Mouse (Mus musculus): ENCODE results near the gene Ceacam19. TPM values are rescaled to one million over a fixed set of nuclear protein-coding genes. Genes with fewer than 3 reads are reported as not detected.
A peak's percentile ranks its signal among the peaks of the same experiment; 100 is the strongest.

Gene Ceacam19
- polyA plus RNA-seq, 1 experiment = not detected

DNA sequence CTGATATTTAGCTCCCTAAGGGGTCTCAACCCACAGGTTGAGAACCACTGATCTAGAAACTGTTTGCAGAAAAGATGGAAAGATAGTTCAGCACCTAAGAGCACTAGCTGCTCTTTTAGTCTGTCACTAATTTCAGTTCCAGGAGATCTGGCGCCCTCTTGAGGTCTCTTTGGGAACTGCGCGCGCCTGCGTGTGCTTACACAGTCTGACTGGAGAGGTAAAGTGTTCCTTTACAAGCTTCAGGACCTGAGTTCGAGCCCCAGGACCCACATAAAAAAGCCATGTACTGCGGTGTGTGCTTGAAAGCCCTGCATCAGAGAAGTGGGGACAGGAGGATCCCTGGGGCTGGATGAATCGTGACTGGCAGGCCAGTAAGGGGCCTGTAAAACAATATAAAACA lies 2.1 kb upstream of the Ceacam19 start:
- peak in 1 of 2 experiments; percentile 34 for DNase-seq (ENCODE audit: extremely low spot score in 1 of 2, low spot score in 1 of 2)

DNA sequence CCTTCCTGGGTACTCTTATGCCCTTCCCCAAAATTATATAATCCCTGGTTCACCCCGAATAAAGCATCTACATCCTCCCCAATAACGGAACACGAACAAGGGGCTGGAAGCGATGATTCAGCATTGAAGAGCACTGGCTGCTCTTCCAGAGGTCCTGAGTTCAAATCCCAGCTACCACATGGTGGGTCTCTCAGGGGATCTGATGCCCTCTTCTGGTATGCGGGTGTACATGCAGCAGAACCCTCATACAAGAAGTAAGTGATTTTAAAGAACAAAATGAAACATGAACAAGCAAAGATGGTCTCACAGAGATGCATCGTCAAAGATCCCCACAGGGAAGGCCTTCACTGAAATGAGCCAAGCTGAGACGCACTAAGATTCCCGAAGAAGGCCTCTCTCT lies 7.0 kb downstream of the Ceacam19 start:
- DNase-seq (ENCODE audit: extremely low spot score in 1 of 2, low spot score in 1 of 2) = no peak

DNA sequence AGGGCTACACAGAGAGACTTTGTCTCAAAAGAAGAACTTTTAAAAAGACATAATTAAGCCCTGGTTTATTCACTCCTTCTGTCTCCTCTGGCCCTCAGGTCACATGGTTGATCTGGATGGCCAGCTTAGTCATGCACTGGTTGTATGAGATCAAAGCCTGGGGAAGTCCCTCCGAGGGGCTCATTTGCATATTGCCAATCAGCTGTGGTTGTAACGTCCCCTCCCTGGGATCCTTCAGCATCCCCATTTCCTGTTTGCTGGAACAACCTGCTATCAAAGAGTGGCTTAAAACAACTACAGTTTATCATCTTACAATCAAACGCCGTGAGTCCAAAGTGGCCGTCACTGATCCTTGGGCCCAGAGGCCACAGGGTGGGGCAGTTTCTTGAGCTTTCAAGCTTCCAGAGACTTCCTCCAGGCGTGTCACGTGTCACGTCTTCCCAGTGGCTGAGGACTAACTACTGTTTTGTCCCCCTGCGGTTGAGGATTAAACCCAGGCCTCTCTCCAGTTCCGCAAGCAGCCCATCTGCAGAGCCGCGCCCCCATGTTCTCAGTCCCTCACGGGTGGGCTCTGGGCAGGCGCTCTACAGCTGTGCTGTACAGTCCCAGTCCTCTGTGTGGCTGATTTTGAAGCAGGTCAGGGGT lies 10.9 kb downstream of the Ceacam19 start:
- no peak for DNase-seq (ENCODE audit: extremely low spot score in 1 of 2, low spot score in 1 of 2)

DNA sequence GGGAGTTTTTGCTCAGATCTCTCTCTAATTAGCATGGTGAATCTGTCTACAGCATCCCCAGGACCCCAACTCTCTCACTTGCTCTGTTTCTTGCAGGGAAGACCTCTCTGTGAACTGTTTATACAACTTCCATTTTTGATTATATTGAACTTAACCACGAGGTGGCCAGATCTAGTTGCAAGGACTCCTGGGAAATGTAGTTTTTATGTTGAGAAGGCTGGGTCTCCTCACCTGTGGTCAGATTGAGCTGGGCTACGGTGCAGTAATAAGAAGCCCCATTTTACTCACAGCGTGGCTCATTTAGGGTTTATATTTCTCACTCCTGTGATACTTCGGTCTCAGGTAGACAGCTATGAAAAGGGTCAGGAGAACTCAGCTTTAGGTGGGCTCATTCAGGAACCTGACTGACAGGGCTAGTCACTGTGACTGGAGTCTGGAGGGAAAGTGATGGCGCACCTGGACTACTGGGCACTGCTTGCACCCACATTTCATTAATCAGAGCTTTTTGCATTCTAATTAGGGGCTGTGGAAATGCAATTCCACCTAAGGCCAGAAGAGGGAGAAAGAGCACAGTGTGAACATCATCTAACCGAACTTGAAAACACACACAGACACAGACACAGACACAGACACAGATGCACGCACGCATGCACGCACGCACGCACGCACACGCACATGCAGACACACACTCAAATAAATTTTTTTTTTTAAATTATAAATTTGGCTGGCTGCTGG lies 11.7 kb downstream of the Ceacam19 start:
- peak in 1 of 2 experiments; percentile 78 for DNase-seq (ENCODE audit: extremely low spot score in 1 of 2, low spot score in 1 of 2)

DNA sequence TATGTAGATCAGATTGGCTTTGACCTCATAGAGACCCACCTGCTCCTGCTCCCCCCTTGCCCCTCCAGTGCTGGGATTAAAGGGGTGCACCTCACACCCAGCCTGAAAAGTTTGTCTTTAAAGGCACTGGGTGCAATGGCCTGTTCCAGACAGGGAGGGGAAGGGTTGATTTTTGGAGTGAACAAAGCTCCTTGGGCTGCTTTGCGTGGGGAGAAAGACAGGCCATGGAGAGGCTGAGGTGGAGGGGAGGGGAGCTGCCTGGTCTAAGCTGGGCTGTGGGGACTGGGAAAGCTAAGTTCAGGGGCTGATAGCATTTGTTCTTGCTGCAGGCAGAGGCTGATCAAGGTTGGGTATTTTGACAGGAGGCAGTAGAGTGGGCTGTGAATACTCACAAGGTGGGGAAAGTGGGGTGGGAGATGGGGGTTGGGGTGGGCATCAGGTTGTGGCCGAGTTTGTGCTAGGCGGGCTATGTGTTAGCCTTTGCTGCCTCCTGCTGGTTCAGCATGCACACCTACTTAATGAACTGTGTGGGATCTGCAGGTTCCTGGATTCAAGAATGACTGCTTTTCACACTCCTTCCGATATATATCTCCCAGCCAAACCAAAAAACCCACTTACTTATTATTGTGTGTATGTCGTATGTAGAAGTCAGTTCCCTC lies 15.7 kb downstream of the Ceacam19 start:
- DNase-seq (ENCODE audit: extremely low spot score in 1 of 2, low spot score in 1 of 2) = no peak

DNA sequence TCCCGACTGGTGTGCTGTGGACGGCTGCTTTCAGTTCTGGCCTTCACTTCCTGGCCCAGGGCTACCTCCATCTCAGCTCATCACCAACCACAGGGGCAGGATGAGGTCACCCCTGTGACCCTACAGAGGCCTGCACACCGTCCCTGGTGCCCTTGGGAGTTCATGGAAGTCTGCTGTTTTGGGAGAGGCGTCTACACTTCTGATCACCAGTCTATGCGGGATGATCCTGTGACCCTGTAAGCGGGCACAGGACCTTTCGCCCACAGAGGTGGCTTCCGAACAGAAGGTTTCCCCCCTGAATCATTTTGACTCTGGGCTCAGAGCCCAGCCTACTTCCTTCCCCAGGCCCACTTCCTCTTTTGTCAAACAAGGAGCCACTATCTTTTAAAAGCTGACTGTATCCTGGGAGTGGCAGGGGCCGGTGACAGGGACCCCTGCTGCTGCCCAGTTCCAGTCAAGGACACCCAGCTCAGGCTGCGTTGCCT lies 16.6 kb downstream of the Ceacam19 start:
- no peak for DNase-seq (ENCODE audit: extremely low spot score in 1 of 2, low spot score in 1 of 2)

DNA sequence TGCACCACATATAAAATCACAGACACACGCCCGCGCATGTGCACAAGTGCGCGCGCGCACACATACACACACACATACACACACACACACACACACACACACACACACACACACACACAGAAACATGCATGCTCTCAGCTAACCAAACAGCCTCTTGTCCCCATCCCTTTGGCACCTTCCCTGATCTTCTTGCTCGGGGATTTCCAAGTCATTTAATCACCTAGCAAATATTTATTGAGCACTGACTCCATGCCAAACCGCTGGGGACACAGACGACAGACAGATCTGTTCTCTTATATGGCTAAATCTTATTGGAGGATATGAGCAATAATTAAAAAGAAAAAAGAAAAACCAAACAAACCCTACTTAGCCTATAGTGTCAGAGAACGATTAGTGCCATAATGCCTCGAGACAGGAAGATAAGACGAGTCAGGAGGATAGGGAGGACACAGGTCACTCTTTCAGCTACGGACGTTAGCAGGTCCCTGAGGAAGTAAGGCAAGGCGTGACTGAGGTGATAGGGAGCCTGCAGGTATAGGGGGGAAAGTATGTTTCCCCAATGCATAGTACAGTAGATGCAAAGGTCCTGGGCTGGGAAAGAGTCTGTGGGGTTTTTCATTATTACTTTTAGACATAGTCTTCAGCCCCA lies 19.9 kb downstream of the Ceacam19 start:
- DNase-seq (ENCODE audit: extremely low spot score in 1 of 2, low spot score in 1 of 2) = no peak

DNA sequence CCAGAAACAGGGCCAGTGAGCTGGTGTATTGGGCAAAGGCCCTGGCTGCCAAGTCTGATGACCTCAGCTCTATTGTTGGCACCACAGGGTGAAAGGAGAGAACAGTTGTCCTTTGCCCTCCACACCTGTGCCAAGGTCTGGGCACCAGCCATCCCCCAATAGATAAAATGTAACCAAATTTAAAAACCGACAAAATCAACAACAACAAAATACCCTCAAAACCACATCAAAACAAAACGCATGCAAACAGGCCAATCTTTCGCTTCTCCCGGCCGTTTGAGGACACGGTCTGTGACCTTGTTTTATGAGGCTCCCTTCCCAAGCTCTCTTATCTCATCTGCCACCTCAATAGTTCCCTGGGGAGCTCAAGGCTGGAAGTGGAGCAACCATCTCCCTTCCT lies 21.3 kb downstream of the Ceacam19 start:
- DNase-seq (ENCODE audit: extremely low spot score in 1 of 2, low spot score in 1 of 2) = no peak

DNA sequence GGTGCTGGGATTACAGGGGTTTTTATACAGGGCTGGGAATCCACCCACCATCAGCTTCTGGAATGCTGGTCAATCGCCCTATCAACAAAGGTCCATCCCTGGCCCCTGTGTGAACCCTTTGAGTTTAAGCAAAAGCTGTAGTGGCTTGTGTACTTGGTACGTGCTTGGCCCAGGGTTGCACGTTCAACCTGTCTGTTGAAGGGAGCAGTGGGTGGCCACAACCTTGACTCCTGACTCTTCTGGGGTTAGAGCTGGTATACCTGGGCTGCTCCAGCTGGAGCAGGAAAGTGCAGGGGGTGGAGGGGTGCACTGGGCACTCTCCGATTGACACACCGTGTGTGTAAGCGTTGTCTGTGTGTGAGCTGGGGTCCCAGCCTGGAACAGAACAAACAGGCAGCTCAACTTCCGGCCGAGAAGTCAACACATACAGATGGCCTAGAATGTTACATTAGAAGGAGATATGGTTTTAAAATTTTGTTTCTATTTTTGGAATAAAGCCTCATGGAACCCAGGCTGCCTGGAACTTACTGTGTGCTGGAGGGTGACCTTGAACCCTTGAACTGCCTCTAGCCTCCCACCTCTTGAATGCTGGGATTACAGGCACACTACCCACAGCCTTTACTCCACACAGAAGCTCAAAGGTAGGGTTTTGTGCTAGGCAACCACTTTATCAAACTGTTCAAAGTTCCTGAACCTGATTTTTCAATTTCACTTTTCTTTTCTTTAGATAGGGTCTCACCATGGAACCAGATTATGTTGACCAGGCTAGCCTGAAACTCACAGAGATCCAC lies 22.3 kb downstream of the Ceacam19 start:
- no peak for DNase-seq (ENCODE audit: extremely low spot score in 1 of 2, low spot score in 1 of 2)

DNA sequence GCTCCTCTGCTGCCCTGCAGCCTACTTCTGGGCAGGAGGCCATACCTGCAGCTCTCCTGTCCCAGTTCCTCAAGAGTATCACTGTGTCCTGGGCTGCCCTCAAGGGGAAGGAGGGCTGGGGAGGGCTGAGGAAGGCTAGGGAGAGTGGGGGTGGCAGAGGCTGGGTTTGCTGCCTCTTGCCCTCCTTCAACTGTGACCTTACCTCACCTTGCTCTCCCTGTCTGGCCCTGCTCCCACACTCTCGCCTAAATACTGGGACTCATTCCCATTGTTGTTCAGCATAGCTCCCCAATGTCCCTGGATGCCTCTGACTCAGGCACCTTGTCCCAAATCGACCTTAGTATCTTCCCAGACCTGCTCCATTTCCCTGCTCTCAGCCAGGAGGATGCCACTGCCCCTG lies 23.5 kb downstream of the Ceacam19 start:
- no peak for DNase-seq (ENCODE audit: extremely low spot score in 1 of 2, low spot score in 1 of 2)

DNA sequence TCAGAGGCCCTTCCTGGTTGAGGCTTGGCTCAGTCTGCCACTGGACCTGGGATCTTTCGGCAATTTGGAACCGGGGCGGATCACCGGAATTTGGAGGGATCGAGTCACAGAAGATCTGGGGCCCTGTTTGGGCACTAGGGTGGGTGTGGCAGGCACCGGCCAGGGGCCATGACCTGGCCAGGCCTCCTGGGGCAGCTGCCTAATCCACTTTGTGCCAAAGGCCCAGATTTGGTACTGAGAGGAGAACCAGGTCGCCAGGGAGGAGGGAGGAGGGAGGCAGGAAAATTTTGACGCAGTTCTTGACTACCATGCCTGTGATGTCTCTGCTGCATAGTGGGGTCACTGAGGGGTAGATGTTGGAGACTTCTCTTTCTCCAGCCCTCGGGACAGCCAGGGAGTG lies 26.6 kb downstream of the Ceacam19 start, which contains the start of gene Ceacam16:
TSS of gene Ceacam16 (minus strand) at position 101 of the 400 bp plus-strand sequence.
- DNase-seq (ENCODE audit: extremely low spot score in 1 of 2, low spot score in 1 of 2) = no peak

DNA sequence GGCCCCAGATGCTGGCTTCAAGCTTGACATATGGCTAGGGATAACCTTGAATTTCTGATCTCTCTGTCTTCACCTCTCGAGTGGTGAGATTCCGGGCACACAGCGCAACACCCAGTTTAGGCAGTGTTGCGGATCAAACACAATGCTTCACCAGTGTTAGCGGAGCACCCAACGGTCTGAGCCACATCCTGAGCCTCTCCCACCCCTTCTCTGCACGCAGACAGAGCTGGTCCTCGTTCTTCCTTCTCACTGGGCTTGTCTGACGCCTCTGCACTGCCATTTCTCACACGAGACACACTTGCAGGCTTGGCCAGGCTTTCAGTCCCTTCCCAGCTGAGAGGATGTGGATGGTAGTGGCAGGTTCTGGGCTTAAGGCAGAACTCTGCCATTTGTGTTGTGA lies 28.0 kb downstream of the Ceacam19 start:
- DNase-seq (ENCODE audit: extremely low spot score in 1 of 2, low spot score in 1 of 2) = no peak

DNA sequence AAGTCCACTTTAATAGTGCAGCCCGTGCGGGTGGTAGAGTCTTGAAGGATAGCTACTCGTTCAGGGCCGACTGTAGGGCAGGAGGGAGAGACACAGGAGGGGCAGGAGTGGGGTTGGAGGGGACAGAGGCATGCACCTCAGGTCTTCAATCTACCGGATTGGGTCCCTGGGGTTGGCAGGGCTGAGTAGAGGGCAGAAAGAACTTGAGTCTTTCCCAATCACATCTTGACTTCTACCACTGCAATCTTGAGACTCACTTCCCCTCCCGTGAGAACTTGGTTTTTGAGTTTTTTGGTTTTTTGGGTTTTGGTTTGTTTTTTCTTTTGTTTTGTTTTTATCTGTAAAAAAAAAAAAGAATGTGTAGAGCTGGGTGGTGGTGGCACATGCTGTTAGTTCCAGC lies 31.5 kb downstream of the Ceacam19 start:
- DNase-seq (ENCODE audit: extremely low spot score in 1 of 2, low spot score in 1 of 2) = no peak

DNA sequence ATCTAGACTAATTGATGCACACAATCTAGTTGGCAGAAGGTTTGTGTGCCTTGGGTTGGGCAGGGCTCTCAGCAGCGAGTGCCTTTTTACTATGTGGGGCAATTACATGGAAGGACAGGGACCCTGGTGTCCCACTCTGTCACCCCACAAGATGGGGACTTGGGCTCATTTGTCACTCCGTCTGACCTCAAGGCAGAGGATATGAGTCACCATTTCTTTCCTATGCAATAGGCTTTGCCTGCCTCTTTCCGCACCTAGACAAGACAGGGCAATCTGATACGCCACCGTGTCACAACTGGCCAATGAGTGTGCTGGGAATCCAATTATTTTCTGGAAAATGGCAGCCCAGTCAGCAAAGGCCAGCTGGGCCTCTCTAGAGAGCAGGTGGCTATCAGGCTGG lies 32.1 kb downstream of the Ceacam19 start:
- no peak for DNase-seq (ENCODE audit: extremely low spot score in 1 of 2, low spot score in 1 of 2)

DNA sequence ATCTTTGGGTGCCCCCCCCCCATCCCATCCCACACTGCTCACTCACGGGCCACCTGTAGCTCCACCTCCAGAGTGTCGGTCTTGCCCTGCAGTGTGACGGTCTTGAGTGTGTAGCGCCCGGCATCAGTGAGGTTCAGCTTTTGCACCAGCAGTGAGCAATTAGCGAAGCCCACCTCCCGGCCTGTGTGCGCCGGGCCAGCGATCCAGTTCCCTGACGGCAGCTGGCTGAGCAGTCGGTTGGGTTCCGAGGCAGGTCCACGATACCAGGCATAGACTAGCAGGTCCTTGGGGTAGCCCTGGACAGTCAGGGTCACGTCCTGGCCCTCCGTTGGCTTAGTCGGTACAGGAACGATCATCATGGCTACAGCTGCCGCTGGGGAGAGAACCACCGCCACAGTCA lies 34.2 kb downstream of the Ceacam19 start:
- no peak for DNase-seq (ENCODE audit: extremely low spot score in 1 of 2, low spot score in 1 of 2)

DNA sequence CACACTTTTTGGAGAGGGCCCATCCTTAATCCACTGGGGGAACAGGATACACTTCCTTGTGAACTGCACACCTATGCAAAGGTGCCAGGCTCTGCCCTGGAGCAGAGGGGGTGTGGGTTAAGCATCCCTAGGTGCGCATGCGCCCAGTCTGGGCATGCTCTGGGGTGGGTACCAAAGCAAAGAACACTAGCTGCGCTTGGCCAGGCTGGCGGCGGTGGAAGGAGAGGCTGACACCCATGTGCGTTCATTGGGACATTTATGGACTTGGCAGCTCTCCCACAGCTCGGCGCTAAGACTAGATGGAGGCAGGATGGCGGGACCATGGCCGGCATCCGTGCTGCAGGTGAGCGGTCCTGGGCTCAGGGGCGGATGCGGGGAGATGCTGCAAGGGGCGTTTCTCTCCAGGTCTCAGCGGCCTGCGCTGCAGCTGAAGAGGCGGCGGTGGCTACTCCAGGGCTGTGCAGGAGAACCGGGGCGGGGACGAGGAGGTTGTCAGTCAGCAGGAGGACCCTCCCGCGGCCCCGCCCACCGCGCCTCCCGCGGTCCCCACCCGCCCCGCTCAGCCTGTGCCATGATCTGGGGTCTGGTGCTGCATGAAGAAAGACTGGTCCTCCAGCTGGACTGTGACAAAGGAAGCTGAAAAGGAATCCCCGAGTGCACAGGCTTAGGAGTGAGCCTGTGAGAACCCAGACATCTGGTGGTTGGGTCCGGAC lies 35.8 kb downstream of the Ceacam19 start, which contains the start of gene Gm19345:
TSS of gene Gm19345 (plus strand) at position 146 of the 713 bp plus-strand sequence.
- DNase-seq (ENCODE audit: extremely low spot score in 1 of 2, low spot score in 1 of 2) = peak in 1 of 2 experiments; percentile 36

DNA sequence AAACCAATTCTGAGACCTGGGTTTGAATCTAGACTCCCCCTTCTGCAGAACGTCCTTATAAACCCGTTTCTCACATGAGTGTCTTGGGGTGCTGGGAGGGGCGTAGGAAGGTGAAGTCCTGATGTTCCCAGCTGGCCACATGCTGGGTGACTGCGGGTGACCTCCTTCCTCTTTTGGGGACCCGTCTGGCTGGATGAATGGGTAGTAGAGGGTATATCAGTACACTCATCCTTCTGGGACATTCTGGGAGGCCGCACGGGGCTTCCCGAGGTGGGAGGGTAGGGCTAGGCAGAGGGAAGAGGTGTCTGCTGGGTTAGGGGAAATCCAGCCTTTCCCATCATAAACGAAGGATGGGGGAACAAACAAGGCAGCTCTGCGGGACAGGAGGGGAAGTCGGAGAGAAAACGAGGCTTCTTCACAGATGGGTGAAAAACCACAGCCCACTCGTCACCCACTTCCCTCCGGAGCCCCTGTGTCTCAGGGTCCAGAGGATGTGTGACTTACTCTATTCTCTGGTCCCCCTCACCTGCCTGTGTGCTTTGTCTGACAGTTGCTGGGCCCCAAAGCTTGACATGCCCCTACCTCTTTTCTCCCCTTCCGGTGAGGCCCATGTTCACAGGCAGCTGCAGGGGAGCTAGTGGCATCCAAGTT lies 43.1 kb downstream of the Ceacam19 start:
- no peak for DNase-seq (ENCODE audit: extremely low spot score in 1 of 2, low spot score in 1 of 2)

DNA sequence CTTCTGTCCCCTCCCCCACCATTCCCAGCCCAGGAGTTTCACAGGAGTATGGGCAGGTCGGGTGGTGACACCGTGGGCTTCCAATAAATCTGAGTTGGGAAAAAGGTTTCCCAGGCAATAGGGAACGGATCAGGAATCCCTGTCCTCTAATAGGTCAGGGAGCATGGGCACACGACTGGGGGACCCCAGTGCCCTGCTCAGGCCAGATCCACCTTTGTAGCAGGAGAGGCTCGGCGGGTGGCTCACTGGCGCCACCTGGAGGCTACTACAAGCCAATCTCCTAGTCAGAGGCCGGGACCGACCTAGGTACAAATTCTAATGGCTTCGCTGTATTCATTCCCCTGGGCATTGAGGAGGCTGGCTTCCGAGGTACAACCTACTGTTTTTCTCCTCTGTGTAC lies 44.2 kb downstream of the Ceacam19 start:
- DNase-seq (ENCODE audit: extremely low spot score in 1 of 2, low spot score in 1 of 2) = peak; percentile 10 to 74

DNA sequence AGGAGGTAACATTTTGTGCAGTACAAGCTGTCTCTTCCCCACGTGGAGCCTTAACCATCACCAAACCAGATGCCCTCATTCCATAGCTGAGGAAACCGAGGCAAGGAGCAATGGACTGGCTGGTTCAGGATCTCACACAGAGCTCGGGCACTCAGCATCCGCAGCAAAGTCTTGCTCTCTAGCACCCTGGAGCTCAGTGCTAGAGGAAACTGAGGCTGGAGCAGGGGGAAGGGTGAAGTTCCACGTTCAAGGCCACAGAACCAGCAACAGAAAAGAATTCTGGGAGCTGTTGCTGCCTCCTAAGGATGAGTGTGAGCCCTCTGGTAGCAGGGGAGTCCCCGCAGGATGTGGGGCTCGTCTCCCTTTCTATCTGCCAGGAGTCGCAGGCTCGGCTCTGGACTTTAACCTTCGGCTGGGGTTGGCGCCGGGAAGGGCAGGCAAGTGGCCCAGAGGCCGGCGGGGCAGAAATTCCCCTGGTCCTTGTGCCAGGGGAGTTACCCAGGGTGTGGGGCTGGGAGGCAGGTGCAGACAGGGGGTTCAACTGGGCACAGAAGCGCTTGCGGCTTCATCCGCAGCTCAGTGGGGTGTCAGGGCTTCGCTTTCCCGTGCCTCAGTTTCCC lies 44.8 kb downstream of the Ceacam19 start:
- no peak for DNase-seq (ENCODE audit: extremely low spot score in 1 of 2, low spot score in 1 of 2)
